Mouse (Mus musculus): Measurements from ENCODE around the gene Mcrip1. TPM values are rescaled to one million over a fixed set of nuclear protein-coding genes. Genes with fewer than 3 reads are reported as not detected.

Gene Mcrip1
- polyA plus RNA-seq, 1 experiment: 90.1 TPM

- Histone ChIP-seq H3K4me3 (ENCODE audit: insufficient read depth, low read length) (no peak overlapping the region), H3K27ac (ENCODE audit: insufficient read depth, low read length) (no peak overlapping the region), H3K4me1 (ENCODE audit: control insufficient read depth, insufficient read depth, low read length) (peaks cover 5% of the 10 kb centered on the region; the same call in 1 of the 2 replicates)
- no peak for TF ChIP-seq CTCF (IDR thresholded peaks at IDR 0.05; ENCODE audit: borderline replicate concordance, insufficient read depth, low read length)
- TF ChIP-seq POLR2A (IDR thresholded peaks at IDR 0.05; ENCODE audit: low read depth, low read length): no peak
Observed at GRCm38 (mm10) chr11:120508290-120508870, 41.1 kb downstream of the Mcrip1 start.

DNA sequence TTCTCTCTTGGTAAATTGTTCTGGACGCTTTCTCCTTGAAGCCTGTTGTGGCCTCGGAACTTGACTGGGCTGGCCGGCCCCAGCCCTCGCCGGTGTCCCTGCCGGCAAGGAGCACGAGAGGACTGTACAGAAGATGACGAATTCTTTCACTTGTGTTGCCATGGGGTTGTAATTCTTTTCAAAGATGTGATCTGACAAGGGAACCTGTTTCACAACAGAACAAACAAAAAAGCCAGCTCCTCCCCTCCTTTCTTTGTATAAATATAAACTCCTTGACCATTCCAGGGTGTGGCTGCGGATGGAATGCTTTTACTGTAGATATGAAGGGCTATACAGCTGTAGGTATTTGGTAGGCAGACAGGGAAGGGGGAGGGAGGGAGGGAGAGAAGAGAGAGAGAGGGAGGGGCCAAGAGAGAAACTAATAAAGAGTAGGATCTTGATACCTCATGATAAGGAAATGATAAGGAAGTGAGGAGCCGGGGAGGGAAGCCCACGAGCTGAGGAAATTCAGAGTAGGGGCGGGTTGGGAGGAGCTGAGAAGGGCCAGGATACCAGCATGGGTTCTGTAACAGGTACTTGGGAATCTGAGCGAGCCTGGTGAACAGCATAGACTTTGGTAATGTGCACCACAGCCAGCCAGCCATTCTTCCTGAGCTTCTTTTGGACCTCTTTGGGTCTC lies 41.8 kb downstream of the Mcrip1 start:
- TF ChIP-seq CTCF (IDR thresholded peaks at IDR 0.05; ENCODE audit: borderline replicate concordance, insufficient read depth, low read length) (no peak), POLR2A (IDR thresholded peaks at IDR 0.05; ENCODE audit: low read depth, low read length) (no peak)
- no peak overlapping the region for H3K27ac ChIP-seq (ENCODE audit: insufficient read depth, low read length)
- no peak overlapping the region for H3K4me3 ChIP-seq (ENCODE audit: insufficient read depth, low read length)

DNA sequence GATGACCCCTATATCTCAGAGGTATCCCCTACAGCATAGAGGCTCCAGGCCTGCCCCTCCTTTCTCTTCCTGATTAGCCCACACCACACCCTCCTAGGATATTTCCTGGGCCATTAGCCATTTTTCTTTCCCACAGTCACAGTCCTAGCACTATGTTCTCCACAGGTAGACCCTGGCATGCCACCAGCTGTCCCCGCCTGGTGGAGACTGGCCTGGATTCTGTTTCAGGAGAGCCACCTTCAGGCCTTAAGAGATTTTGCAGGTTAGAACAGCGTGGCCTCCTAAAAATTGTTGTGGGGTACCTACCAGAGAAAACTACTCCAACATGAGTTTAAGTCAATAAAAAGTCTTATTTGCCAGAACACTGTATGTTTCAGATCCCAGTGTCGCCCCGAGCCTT lies 42.6 kb downstream of the Mcrip1 start:
- Histone ChIP-seq H3K4me1 (ENCODE audit: control insufficient read depth, insufficient read depth, low read length) (peaks cover 5% of the 10 kb centered on the region; the same call in 1 of the 2 replicates), H3K27ac (ENCODE audit: insufficient read depth, low read length) (no peak overlapping the region), H3K4me3 (ENCODE audit: insufficient read depth, low read length) (no peak overlapping the region)
- TF ChIP-seq POLR2A (IDR thresholded peaks at IDR 0.05; ENCODE audit: low read depth, low read length) (no peak), CTCF (IDR thresholded peaks at IDR 0.05; ENCODE audit: borderline replicate concordance, insufficient read depth, low read length) (no peak)

More for the DNA sequence above, 41.8 kb downstream of the Mcrip1 start:
- peaks cover 5% of the 10 kb centered on the region; the same call in 1 of the 2 replicates for H3K4me1 ChIP-seq (ENCODE audit: control insufficient read depth, insufficient read depth, low read length)

- TF ChIP-seq CTCF (IDR thresholded peaks at IDR 0.05; ENCODE audit: borderline replicate concordance, insufficient read depth, low read length) (no peak), POLR2A (IDR thresholded peaks at IDR 0.05; ENCODE audit: low read depth, low read length) (no peak)
- H3K4me3 ChIP-seq (ENCODE audit: insufficient read depth, low read length): no peak overlapping the region
- peaks cover 5% of the 10 kb centered on the region; the same call in 1 of the 2 replicates for H3K4me1 ChIP-seq (ENCODE audit: control insufficient read depth, insufficient read depth, low read length)
- no peak overlapping the region for H3K27ac ChIP-seq (ENCODE audit: insufficient read depth, low read length)
Observed at GRCm38 (mm10) chr11:120505661-120506060, 43.9 kb downstream of the Mcrip1 start.

DNA sequence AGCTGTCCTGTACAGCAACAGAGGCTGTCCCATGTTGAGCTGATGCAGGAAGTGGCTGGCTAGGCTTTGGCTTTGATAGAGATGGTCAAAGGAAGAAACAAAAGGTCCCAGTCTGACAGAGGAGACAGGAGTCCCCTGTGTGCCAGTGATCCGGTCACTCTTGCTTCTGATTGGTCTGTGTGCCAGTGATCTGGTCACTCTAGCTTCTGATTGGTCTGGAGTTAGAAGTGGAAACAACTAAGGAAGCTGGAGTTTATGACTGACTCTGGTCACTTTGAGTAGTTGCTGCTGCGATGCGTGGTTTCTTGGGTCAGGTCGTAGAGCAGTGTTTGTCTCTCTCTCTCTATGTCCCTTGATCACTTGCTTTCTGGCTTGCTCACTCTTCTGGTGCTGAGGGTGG lies 47.8 kb downstream of the Mcrip1 start:
- Histone ChIP-seq H3K27ac (ENCODE audit: insufficient read depth, low read length) (no peak overlapping the region), H3K4me3 (ENCODE audit: insufficient read depth, low read length) (no peak overlapping the region), H3K4me1 (ENCODE audit: control insufficient read depth, insufficient read depth, low read length) (no peaks in the 10 kb centered on the region)
- TF ChIP-seq CTCF (IDR thresholded peaks at IDR 0.05; ENCODE audit: borderline replicate concordance, insufficient read depth, low read length): no peak
- no peak; the same call in 1 of the 2 replicates for TF ChIP-seq POLR2A (IDR thresholded peaks at IDR 0.05; ENCODE audit: low read depth, low read length)

DNA sequence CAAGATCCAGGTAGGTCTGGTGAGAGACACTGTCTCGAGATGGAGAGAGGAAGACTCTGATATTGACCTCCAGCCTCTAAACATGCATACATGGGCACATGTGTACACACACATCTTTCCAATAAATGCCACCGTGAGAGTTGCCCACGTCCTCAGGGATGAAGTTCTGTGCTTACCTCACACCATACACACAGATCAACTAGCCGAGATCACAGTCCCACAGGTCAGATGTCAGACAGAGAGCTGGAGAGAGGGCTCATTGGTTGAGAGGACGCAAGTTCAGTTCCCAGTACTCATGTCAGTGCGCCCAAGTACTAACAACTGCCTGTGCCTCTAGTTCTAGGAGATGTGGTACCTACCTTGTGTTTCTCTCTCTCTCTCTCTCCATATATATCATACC lies 48.5 kb downstream of the Mcrip1 start:
- Histone ChIP-seq H3K4me1 (ENCODE audit: control insufficient read depth, insufficient read depth, low read length) (no peaks in the 10 kb centered on the region), H3K4me3 (ENCODE audit: insufficient read depth, low read length) (no peak overlapping the region), H3K27ac (ENCODE audit: insufficient read depth, low read length) (no peak overlapping the region)
- no peak; the same call in 1 of the 2 replicates for TF ChIP-seq POLR2A (IDR thresholded peaks at IDR 0.05; ENCODE audit: low read depth, low read length)
- no peak for TF ChIP-seq CTCF (IDR thresholded peaks at IDR 0.05; ENCODE audit: borderline replicate concordance, insufficient read depth, low read length)

DNA sequence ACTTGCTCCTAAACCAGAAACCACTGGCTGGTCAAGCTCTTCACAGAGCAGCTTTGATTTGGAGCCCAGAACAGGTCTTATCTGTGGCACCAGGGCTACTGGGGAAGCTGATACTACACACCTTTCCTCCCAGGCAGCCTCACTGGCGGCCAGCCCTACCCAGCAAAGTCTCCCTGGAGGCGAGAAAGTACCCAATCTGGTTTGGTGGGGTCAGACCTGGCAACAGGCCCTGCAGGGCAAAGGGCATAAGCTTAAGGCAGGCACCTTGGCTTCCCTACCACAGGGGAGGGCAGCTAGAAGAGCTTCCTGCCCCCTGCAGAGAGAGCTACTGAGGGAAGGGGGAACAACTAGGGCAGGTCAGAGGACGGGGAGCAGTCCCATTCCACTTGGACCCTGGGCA lies 49.2 kb downstream of the Mcrip1 start:
- H3K4me1 ChIP-seq (ENCODE audit: control insufficient read depth, insufficient read depth, low read length): no peaks in the 10 kb centered on the region
- H3K27ac ChIP-seq (ENCODE audit: insufficient read depth, low read length): no peak overlapping the region
- H3K4me3 ChIP-seq (ENCODE audit: insufficient read depth, low read length): no peak overlapping the region
- TF ChIP-seq CTCF (IDR thresholded peaks at IDR 0.05; ENCODE audit: borderline replicate concordance, insufficient read depth, low read length) (no peak), POLR2A (IDR thresholded peaks at IDR 0.05; ENCODE audit: low read depth, low read length) (no peak)

- H3K4me3 ChIP-seq (ENCODE audit: insufficient read depth, low read length): no peak overlapping the region
- TF ChIP-seq CTCF (IDR thresholded peaks at IDR 0.05; ENCODE audit: borderline replicate concordance, insufficient read depth, low read length) (no peak), POLR2A (IDR thresholded peaks at IDR 0.05; ENCODE audit: low read depth, low read length) (no peak)
- H3K27ac ChIP-seq (ENCODE audit: insufficient read depth, low read length): no peak overlapping the region
- no peaks in the 10 kb centered on the region for H3K4me1 ChIP-seq (ENCODE audit: control insufficient read depth, insufficient read depth, low read length)
Observed at GRCm38 (mm10) chr11:120499894-120500293, 49.6 kb downstream of the Mcrip1 start.

GRCm38 (mm10) chr11:120498891-120499290 lies 50.6 kb downstream of the Mcrip1 start:
- Histone ChIP-seq H3K4me1 (ENCODE audit: control insufficient read depth, insufficient read depth, low read length) (no peaks in the 10 kb centered on the region), H3K27ac (ENCODE audit: insufficient read depth, low read length) (no peak overlapping the region), H3K4me3 (ENCODE audit: insufficient read depth, low read length) (no peak overlapping the region)
- TF ChIP-seq POLR2A (IDR thresholded peaks at IDR 0.05; ENCODE audit: low read depth, low read length) (no peak), CTCF (IDR thresholded peaks at IDR 0.05; ENCODE audit: borderline replicate concordance, insufficient read depth, low read length) (no peak)

DNA sequence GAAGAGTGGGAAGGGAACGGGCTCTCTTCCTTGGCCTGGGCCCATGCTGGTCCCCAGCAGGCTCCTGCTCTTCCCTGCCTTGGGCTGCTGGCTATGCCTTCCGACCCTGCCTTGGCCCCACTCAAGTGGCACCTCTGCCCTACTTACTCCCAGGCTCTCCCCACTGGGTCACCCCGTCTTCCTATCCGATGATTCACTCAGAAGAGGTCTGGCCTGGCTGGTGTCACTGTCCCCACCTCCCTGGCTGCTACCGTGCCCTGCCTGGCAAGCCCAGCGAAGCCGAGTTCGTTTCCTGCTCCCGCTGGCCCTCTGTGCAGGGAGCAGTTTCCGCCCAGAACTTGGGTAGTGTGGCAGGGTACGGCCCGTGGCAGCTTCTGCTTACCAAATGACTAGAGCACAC lies 51.3 kb downstream of the Mcrip1 start:
- no peaks in the 10 kb centered on the region for H3K4me1 ChIP-seq (ENCODE audit: control insufficient read depth, insufficient read depth, low read length)
- no peak overlapping the region for H3K27ac ChIP-seq (ENCODE audit: insufficient read depth, low read length)
- no peak for TF ChIP-seq CTCF (IDR thresholded peaks at IDR 0.05; ENCODE audit: borderline replicate concordance, insufficient read depth, low read length)
- TF ChIP-seq POLR2A (IDR thresholded peaks at IDR 0.05; ENCODE audit: low read depth, low read length): no peak
- H3K4me3 ChIP-seq (ENCODE audit: insufficient read depth, low read length): no peak overlapping the region
